Mouse (Mus musculus) cortical plate, adult 2 months (tissue): Measurements from ENCODE around the gene Nlgn1.

Experiments
- CTCF ChIP-seq: fragments of 200-500 bp; IDR thresholded peaks from 2 replicates; pipeline ENCODE4 v1.5.1; 2011; ENCODE audit warnings: mild to moderate bottlenecking, control low read depth, low read length; ENCODE audit not compliant: insufficient read depth; ENCODE audit errors: extremely low read depth
- POLR2A ChIP-seq: fragments of 200-500 bp; IDR thresholded peaks from 2 replicates; pipeline ENCODE4 v1.6.1; 2011; ENCODE audit warnings: mild to moderate bottlenecking, low read length, control low read depth; ENCODE audit not compliant: insufficient read depth; ENCODE audit errors: extremely low read depth

DNA sequence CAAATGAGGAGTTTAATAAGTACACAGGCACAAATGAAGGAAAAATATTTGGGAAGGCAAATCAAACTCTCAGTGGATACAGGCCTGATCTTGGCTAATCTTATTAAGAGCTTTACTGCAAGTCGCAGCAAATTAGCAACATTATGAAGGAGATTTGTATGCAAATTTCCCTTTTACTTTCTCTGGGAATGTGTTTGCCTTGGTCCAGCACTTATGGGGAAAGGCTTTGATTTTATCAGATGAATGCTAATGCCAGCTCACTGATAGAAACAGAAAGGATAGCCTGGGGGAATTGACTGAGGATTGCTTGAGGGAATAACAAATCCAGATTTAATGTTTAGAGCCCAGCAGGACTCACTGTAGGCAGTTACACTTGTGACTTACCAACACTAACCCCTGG, 725.7 kb downstream of the Nlgn1 start:
- TF ChIP-seq POLR2A (no peak), CTCF (no peak)
